Mouse (Mus musculus) kidney, embryonic 14.5 days (tissue): Measurements from ENCODE around the gene Med12l. TPM values are rescaled to one million over a fixed set of nuclear protein-coding genes. Genes with fewer than 3 reads are reported as not detected.

Source experiments
- ATAC-seq: fragments of 200-750 bp; cut with Nextera tagmentation; 2 replicates; pipeline ENCODE4 v1.8.0; 2017; ENCODE audit warnings: moderate number of reproducible peaks, mild to moderate bottlenecking, moderate TSS enrichment, moderate library complexity; ENCODE audit not compliant: low FRiP score, low TSS enrichment
- H3K27ac ChIP-seq: fragments of 300-500 bp; sonication (generic); 2 replicates; pipeline ENCODE4 v1.5.1; 2014; ENCODE audit warnings: low read depth, mild to moderate bottlenecking, low read length, moderate library complexity, mixed read lengths
- H3K27me3 ChIP-seq: fragments of 300-500 bp; sonication (generic); 2 replicates; pipeline ENCODE4 v1.6.1; 2014; ENCODE audit warnings: mild to moderate bottlenecking, low read length; ENCODE audit not compliant: control insufficient read depth, insufficient read depth
- H3K36me3 ChIP-seq: fragments of 300-500 bp; sonication (generic); 2 replicates; pipeline ENCODE4 v1.6.1; 2014; ENCODE audit warnings: low read length, mixed read lengths; ENCODE audit not compliant: control insufficient read depth, insufficient read depth
- H3K4me1 ChIP-seq: fragments of 300-500 bp; sonication (generic); 2 replicates; pipeline ENCODE4 v1.6.1; 2014; ENCODE audit warnings: low read length, mixed read lengths; ENCODE audit not compliant: control insufficient read depth, insufficient read depth
- H3K4me2 ChIP-seq: fragments of 300-500 bp; sonication (generic); replicated peaks from 2 replicates; pipeline ENCODE4 v1.6.1; 2014; ENCODE audit warnings: low read depth, mild to moderate bottlenecking, low read length
- H3K4me3 ChIP-seq: fragments of 300-500 bp; sonication (generic); 2 replicates; pipeline ENCODE4 v1.5.1; 2014; ENCODE audit warnings: mild to moderate bottlenecking, low read length
- H3K9ac ChIP-seq: fragments of 300-500 bp; sonication (generic); 2 replicates; pipeline ENCODE4 v1.6.1; 2014; ENCODE audit warnings: low read depth, mild to moderate bottlenecking, low read length, moderate library complexity
- H3K9me3 ChIP-seq: fragments of 300-500 bp; sonication (generic); 2 replicates; pipeline ENCODE4 v1.6.1; 2016; ENCODE audit warnings: low read length; ENCODE audit not compliant: control insufficient read depth
- WGBS: fragments of 180-500 bp; shearing (Covaris S2); extraction: QIAGEN DNeasy Blood & Tissue Kit; methylation state at CpG from one replicate; pipeline ENCODE4 v1.1.7; 2014; 5-methylcytosine and 5-hydroxymethylcytosine counted together
- polyA plus RNA-seq: library from polyadenylated mRNA; unstranded; fragments of >200 nt; fragmentation: Nextera tagmentation; extraction: Ambion mirVana; gene quantifications from 2 replicates; pipeline ENCODE4 v1.2.1, GENCODE M21; 2014

Med12l gene
- polyA plus RNA-seq, 1 experiment from 2014 or later, result 4.1 TPM

- Histone ChIP-seq H3K4me2 (no peak overlapping the region), H3K4me3 (no peak overlapping the region), H3K27ac (no peak overlapping the region), H3K27me3 (no peaks in the 10 kb centered on the region), H3K9me3 (no peaks in the 10 kb centered on the region), H3K9ac (no peak overlapping the region), H3K36me3 (no peaks in the 10 kb centered on the region), H3K4me1 (no peaks in the 10 kb centered on the region)
- WGBS, result 59% methylated on average over 6 of the region's 6 CpGs
- no peak for ATAC-seq
These were observed 237.8 kb downstream of the Med12l start for GRCm38 (mm10) chr3:59243384-59243783.

GRCm38 (mm10) chr3:59248031-59248430, 242.4 kb downstream of the Med12l start:
- no peak for ATAC-seq
- H3K27me3 ChIP-seq, result no peaks in the 10 kb centered on the region
- H3K36me3 ChIP-seq, result no peaks in the 10 kb centered on the region
- no peak overlapping the region for H3K27ac ChIP-seq
- no peak overlapping the region for H3K9ac ChIP-seq
- no peak overlapping the region for H3K4me3 ChIP-seq
- H3K4me2 ChIP-seq, result no peak overlapping the region
- H3K9me3 ChIP-seq, result no peaks in the 10 kb centered on the region
- no peaks in the 10 kb centered on the region for H3K4me1 ChIP-seq
- 83% methylated on average over 6 of the region's 6 CpGs for WGBS

GRCm38 (mm10) chr3:59250454-59250853, 244.8 kb downstream of the Med12l start:
- no peak for ATAC-seq
- Histone ChIP-seq H3K4me3 (no peak overlapping the region), H3K4me2 (no peak overlapping the region), H3K27ac (no peak overlapping the region), H3K9ac (no peak overlapping the region), H3K4me1 (no peaks in the 10 kb centered on the region), H3K36me3 (no peaks in the 10 kb centered on the region), H3K27me3 (no peaks in the 10 kb centered on the region), H3K9me3 (no peaks in the 10 kb centered on the region)
- 92% methylated on average over 1 of the region's 1 CpGs for WGBS

- WGBS, result 86% methylated on average over 20 of the region's 20 CpGs
- H3K9me3 ChIP-seq, result no peaks in the 10 kb centered on the region
- no peak for ATAC-seq
- no peak overlapping the region for H3K27ac ChIP-seq
- no peaks in the 10 kb centered on the region for H3K36me3 ChIP-seq
- H3K4me1 ChIP-seq, result no peaks in the 10 kb centered on the region
- H3K4me2 ChIP-seq, result no peak overlapping the region
- no peak overlapping the region for H3K4me3 ChIP-seq
- no peak overlapping the region for H3K9ac ChIP-seq
- no peaks in the 10 kb centered on the region for H3K27me3 ChIP-seq
These were observed 252.4 kb downstream of the Med12l start for GRCm38 (mm10) chr3:59257740-59258664.

DNA sequence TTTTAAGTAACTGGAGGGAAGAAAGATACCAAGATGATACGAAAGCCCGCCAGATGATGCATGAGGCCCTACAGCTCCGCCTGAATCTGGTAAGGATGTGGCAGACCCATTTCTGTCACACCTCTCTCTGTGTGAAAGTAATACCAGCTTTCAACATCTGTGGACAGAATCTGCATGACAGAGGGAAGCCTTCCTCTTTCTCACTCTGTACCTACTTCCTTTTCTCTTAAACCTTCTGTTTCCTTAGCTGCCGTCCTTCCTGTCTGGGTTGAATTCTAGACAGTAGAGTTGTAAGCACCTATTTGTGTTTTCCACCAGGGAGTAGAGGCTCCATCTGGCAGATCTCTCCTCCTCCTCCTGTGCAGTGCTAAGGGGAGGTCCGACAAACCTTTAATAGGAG, 255.1 kb downstream of the Med12l start:
- Histone ChIP-seq H3K4me1 (no peaks in the 10 kb centered on the region), H3K36me3 (no peaks in the 10 kb centered on the region), H3K4me3 (no peak overlapping the region), H3K27me3 (no peaks in the 10 kb centered on the region), H3K9me3 (no peaks in the 10 kb centered on the region), H3K27ac (no peak overlapping the region), H3K9ac (no peak overlapping the region), H3K4me2 (no peak overlapping the region)
- no peak for ATAC-seq
- 50% methylated on average over 5 of the region's 5 CpGs for WGBS

- 74% methylated on average over 9 of the region's 9 CpGs for WGBS
- Histone ChIP-seq H3K4me1 (no peaks in the 10 kb centered on the region), H3K4me3 (no peak overlapping the region), H3K9me3 (no peaks in the 10 kb centered on the region), H3K9ac (no peak overlapping the region), H3K4me2 (no peak overlapping the region), H3K27me3 (no peaks in the 10 kb centered on the region), H3K36me3 (no peaks in the 10 kb centered on the region), H3K27ac (no peak overlapping the region)
- no peak for ATAC-seq
These were observed 256.3 kb downstream of the Med12l start for GRCm38 (mm10) chr3:59261709-59262472.

DNA sequence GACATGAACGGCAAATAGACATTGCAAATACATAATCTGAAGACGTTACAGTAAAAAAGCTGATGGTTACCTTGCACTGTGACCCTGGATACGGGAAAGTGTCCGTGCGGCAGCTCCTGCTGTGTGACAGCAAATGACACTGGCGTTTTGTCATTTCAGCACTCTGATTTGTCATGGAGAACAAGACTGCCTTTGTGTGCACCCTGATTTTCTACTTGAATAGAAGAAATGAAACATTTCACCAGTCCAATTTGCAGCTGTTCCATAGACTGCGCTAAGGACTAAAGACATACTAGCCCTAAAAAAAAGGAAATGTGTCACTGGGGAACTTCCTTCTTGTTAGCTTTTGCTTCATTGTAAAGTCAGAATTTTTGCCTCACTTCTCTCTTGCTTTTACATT, 257.1 kb downstream of the Med12l start, which contains the start of gene P2ry12:
Gene P2ry12, minus strand, starts transcription at position 168 of the 400 bp plus-strand sequence.
- H3K36me3 ChIP-seq, result no peaks in the 10 kb centered on the region
- H3K4me3 ChIP-seq, result no peak within 1 kb of the TSS
- H3K4me1 ChIP-seq, result no peaks in the 10 kb centered on the region
- no peak within 1 kb of the TSS for H3K9ac ChIP-seq
- H3K27ac ChIP-seq, result no peak within 1 kb of the TSS
- H3K27me3 ChIP-seq, result no peaks in the 10 kb centered on the region
- WGBS, result 86% methylated on average over 7 of the region's 7 CpGs
- no peak for ATAC-seq
- no peaks in the 10 kb centered on the region for H3K9me3 ChIP-seq
- H3K4me2 ChIP-seq, result no peak within 1 kb of the TSS

- Histone ChIP-seq H3K4me1 (no peaks in the 10 kb centered on the region), H3K4me2 (no peak overlapping the region), H3K9ac (no peak overlapping the region), H3K4me3 (no peak overlapping the region), H3K36me3 (no peaks in the 10 kb centered on the region), H3K9me3 (no peaks in the 10 kb centered on the region), H3K27ac (no peak overlapping the region), H3K27me3 (no peaks in the 10 kb centered on the region)
- ATAC-seq, result no peak
- 86% methylated on average over 2 of the region's 2 CpGs for WGBS
These were observed 257.8 kb downstream of the Med12l start for GRCm38 (mm10) chr3:59263417-59263816.

GRCm38 (mm10) chr3:59263988-59264387, 258.4 kb downstream of the Med12l start:
- H3K4me3 ChIP-seq, result no peak overlapping the region
- no peak for ATAC-seq
- H3K36me3 ChIP-seq, result no peaks in the 10 kb centered on the region
- H3K9ac ChIP-seq, result no peak overlapping the region
- no peak overlapping the region for H3K27ac ChIP-seq
- 88% methylated on average over 3 of the region's 3 CpGs for WGBS
- H3K4me2 ChIP-seq, result no peak overlapping the region
- H3K27me3 ChIP-seq, result no peaks in the 10 kb centered on the region
- no peaks in the 10 kb centered on the region for H3K9me3 ChIP-seq
- no peaks in the 10 kb centered on the region for H3K4me1 ChIP-seq
